Mouse (Mus musculus): ENCODE results near the gene Cldn2. TPM values are rescaled to one million over a fixed set of nuclear protein-coding genes. Genes with fewer than 3 reads are reported as not detected.

The Cldn2 gene
- polyA plus RNA-seq, 1 experiment from 2014 or later = 0.18 TPM

DNA sequence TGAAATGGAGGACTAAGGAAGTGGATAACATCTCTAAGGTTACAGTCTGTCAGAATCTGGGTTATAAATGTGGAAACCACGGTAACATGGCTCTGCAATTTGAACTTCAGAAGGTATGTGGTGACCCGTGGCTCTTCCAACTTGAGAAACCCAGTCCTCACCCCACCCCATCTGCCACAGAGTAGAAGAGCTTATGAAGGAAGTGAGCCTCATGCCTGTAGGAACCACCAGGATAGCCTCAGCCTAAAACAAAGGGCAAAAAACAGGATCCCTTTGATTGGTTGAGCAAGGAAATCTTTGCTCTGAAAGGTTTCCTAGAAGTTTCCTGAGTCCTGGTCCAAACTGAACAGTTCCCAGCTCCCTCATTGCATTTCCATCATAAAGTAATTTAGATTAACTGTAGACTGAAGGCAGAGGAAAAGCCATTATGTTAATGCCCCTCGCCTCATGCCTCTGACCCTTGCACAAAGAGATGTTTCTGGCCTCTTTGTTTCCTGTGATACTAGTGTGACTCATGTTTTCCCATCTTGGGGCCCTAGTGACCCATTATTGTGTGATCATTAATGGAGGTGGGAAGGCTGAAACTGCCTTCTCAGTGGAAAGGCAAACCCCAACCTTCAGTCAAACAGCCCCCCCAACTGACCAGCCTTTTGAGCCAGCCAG, 12.1 kb downstream of the Cldn2 start:
- WGBS = 62% methylated on average over 3 of the region's 3 CpGs
- H3K9ac ChIP-seq (ENCODE audit: low read length) = no peak overlapping the region
- no peaks in the 10 kb centered on the region for H3K36me3 ChIP-seq (ENCODE audit: control insufficient read depth, insufficient read depth, low read length)
- H3K4me2 ChIP-seq (replicated peaks; ENCODE audit: low read depth) = no peak overlapping the region
- DNase-seq (ENCODE audit: low spot score) = no peak
- no peaks in the 10 kb centered on the region for H3K4me1 ChIP-seq (replicated peaks; ENCODE audit: control insufficient read depth, insufficient read depth)
- TF ChIP-seq EP300 (optimal IDR thresholded peaks at IDR 0.05) = no peak
- ATAC-seq (ENCODE audit: low FRiP score, low TSS enrichment) = no peak
- H3K9me3 ChIP-seq (ENCODE audit: control insufficient read depth, low read length) = no peaks in the 10 kb centered on the region
- no peak overlapping the region for H3K4me3 ChIP-seq (ENCODE audit: low read depth, low read length)
- H3K27ac ChIP-seq (replicated peaks) = no peak overlapping the region
- no peaks in the 10 kb centered on the region for H3K27me3 ChIP-seq (ENCODE audit: control insufficient read depth, insufficient read depth, low read length)

DNA sequence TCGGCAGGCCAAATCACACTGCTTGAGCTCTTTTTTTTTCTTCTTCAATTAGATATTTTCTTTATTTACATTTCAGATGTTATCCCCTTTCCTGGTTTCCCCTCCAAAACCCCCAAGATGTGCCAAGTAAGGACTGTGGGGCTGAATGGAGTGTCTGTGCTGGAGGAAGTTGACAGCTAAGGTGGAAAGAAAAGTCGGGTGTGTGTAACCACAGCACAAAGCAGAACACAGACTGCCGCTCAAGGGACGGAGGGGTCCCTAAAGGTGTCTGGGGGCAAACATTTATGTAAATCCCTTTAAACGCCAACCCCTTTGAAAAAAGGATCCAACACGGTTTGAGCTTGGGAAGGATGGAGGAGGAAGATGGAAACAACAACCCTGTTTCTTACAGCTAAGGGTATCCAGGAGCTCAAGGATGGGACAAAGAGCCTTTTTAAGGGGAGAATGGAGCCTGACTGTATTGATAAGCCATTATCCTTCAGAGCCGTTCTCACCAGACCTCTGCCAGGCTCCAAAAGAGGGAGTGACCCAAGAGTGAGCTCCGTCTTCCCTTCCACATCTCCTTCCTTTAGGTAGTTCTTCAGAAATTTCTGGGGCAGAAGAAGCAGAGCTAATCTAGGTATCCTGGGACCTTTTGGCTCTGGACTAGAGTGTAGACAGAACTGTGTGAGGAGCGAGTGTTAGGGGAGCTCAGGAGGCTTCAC, 12.8 kb downstream of the Cldn2 start:
- DNase-seq (ENCODE audit: low spot score) = no peak

GRCm38 (mm10) chrX:139814018-139814635, 13.5 kb downstream of the Cldn2 start:
- WGBS = 79% methylated on average over 8 of the region's 8 CpGs
- Histone ChIP-seq H3K4me2 (replicated peaks; ENCODE audit: low read depth) (no peak overlapping the region), H3K27ac (replicated peaks) (no peak overlapping the region), H3K27me3 (ENCODE audit: control insufficient read depth, insufficient read depth, low read length) (no peaks in the 10 kb centered on the region), H3K36me3 (ENCODE audit: control insufficient read depth, insufficient read depth, low read length) (no peaks in the 10 kb centered on the region), H3K4me1 (replicated peaks; ENCODE audit: control insufficient read depth, insufficient read depth) (no peaks in the 10 kb centered on the region), H3K9ac (ENCODE audit: low read length) (no peak overlapping the region), H3K4me3 (ENCODE audit: low read depth, low read length) (no peak overlapping the region), H3K9me3 (ENCODE audit: control insufficient read depth, low read length) (no peaks in the 10 kb centered on the region)
- ATAC-seq (ENCODE audit: low FRiP score, low TSS enrichment) (no peak), DNase-seq (ENCODE audit: low spot score) (no peak)
- no peak for TF ChIP-seq CTCF (IDR thresholded peaks at IDR 0.05; ENCODE audit: low read depth)
- no peak for TF ChIP-seq EP300 (optimal IDR thresholded peaks at IDR 0.05)

More for the DNA sequence above, 12.8 kb downstream of the Cldn2 start:
- Histone ChIP-seq H3K36me3 (ENCODE audit: control insufficient read depth, insufficient read depth, low read length) (no peaks in the 10 kb centered on the region), H3K4me2 (replicated peaks; ENCODE audit: low read depth) (no peak overlapping the region), H3K9me3 (ENCODE audit: control insufficient read depth, low read length) (no peaks in the 10 kb centered on the region), H3K27me3 (ENCODE audit: control insufficient read depth, insufficient read depth, low read length) (no peaks in the 10 kb centered on the region), H3K4me3 (ENCODE audit: low read depth, low read length) (no peak overlapping the region), H3K9ac (ENCODE audit: low read length) (no peak overlapping the region), H3K4me1 (replicated peaks; ENCODE audit: control insufficient read depth, insufficient read depth) (no peaks in the 10 kb centered on the region), H3K27ac (replicated peaks) (no peak overlapping the region)
- TF ChIP-seq EP300 (optimal IDR thresholded peaks at IDR 0.05) = no peak
- no peak for TF ChIP-seq CTCF (IDR thresholded peaks at IDR 0.05; ENCODE audit: low read depth)
- no peak for ATAC-seq (ENCODE audit: low FRiP score, low TSS enrichment)
- 72% methylated on average over 9 of the region's 9 CpGs for WGBS

- DNase-seq (ENCODE audit: low spot score) (no peak), ATAC-seq (ENCODE audit: low FRiP score, low TSS enrichment) (no peak)
- Histone ChIP-seq H3K4me3 (ENCODE audit: low read depth, low read length) (no peak overlapping the region), H3K36me3 (ENCODE audit: control insufficient read depth, insufficient read depth, low read length) (no peaks in the 10 kb centered on the region), H3K9ac (ENCODE audit: low read length) (no peak overlapping the region), H3K4me2 (replicated peaks; ENCODE audit: low read depth) (no peak overlapping the region), H3K27ac (replicated peaks) (no peak overlapping the region), H3K27me3 (ENCODE audit: control insufficient read depth, insufficient read depth, low read length) (no peaks in the 10 kb centered on the region), H3K9me3 (ENCODE audit: control insufficient read depth, low read length) (no peaks in the 10 kb centered on the region), H3K4me1 (replicated peaks; ENCODE audit: control insufficient read depth, insufficient read depth) (no peaks in the 10 kb centered on the region)
- TF ChIP-seq EP300 (optimal IDR thresholded peaks at IDR 0.05) (no peak), CTCF (IDR thresholded peaks at IDR 0.05; ENCODE audit: low read depth) (no peak)
- WGBS = 65% methylated on average over 5 of the region's 5 CpGs
These were observed 14.6 kb downstream of the Cldn2 start for GRCm38 (mm10) chrX:139815201-139815600.

GRCm38 (mm10) chrX:139825402-139825801, 24.8 kb downstream of the Cldn2 start:
- no peaks in the 10 kb centered on the region for H3K27me3 ChIP-seq (ENCODE audit: control insufficient read depth, insufficient read depth, low read length)
- DNase-seq (ENCODE audit: low spot score) (no peak), ATAC-seq (ENCODE audit: low FRiP score, low TSS enrichment) (no peak)
- no peak overlapping the region for H3K27ac ChIP-seq (replicated peaks)
- no peaks in the 10 kb centered on the region for H3K9me3 ChIP-seq (ENCODE audit: control insufficient read depth, low read length)
- no peaks in the 10 kb centered on the region for H3K4me1 ChIP-seq (replicated peaks; ENCODE audit: control insufficient read depth, insufficient read depth)
- no peaks in the 10 kb centered on the region for H3K36me3 ChIP-seq (ENCODE audit: control insufficient read depth, insufficient read depth, low read length)
- no peak overlapping the region for H3K4me2 ChIP-seq (replicated peaks; ENCODE audit: low read depth)
- 62% methylated on average over 1 of the region's 1 CpGs for WGBS
- TF ChIP-seq EP300 (optimal IDR thresholded peaks at IDR 0.05) (no peak), CTCF (IDR thresholded peaks at IDR 0.05; ENCODE audit: low read depth) (no peak)
- no peak overlapping the region for H3K9ac ChIP-seq (ENCODE audit: low read length)
- H3K4me3 ChIP-seq (ENCODE audit: low read depth, low read length) = no peak overlapping the region

GRCm38 (mm10) chrX:139826926-139827325, 26.3 kb downstream of the Cldn2 start:
- Histone ChIP-seq H3K27me3 (ENCODE audit: control insufficient read depth, insufficient read depth, low read length) (no peaks in the 10 kb centered on the region), H3K36me3 (ENCODE audit: control insufficient read depth, insufficient read depth, low read length) (no peaks in the 10 kb centered on the region), H3K9ac (ENCODE audit: low read length) (no peak overlapping the region), H3K27ac (replicated peaks) (no peak overlapping the region), H3K9me3 (ENCODE audit: control insufficient read depth, low read length) (no peaks in the 10 kb centered on the region), H3K4me2 (replicated peaks; ENCODE audit: low read depth) (no peak overlapping the region), H3K4me1 (replicated peaks; ENCODE audit: control insufficient read depth, insufficient read depth) (no peaks in the 10 kb centered on the region), H3K4me3 (ENCODE audit: low read depth, low read length) (no peak overlapping the region)
- WGBS = 79% methylated on average over 4 of the region's 4 CpGs
- ATAC-seq (ENCODE audit: low FRiP score, low TSS enrichment) (no peak), DNase-seq (ENCODE audit: low spot score) (no peak)
- TF ChIP-seq EP300 (optimal IDR thresholded peaks at IDR 0.05) = no peak
- no peak for TF ChIP-seq CTCF (IDR thresholded peaks at IDR 0.05; ENCODE audit: low read depth)

Measured in stomach, postnatal 0 days (tissue).